Mouse (Mus musculus): ENCODE data around the gene Rnf8.

The Rnf8 gene

GRCm38 (mm10) chr17:29628946-29629345 is 14.4 kb downstream of the Rnf8 start:
- no peak for DNase-seq

DNA sequence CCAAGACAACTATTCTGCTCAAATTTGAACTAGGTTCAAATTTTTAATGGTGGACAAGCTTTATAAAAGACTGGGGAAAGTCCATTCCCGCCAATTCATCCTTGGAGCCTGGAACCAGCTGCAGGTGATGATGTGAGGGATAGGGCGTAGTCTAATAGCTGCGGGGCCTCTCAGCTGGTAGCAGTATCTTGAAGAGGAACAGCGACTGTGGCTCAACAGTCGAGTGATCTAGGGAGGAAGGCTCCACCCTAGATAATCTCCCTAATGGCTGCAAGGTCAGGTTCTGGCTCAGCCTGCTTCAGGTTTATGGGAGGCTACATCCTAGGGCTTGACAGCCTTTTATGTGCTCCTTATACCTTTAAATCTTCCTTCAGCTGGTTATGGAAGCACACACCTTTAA is 15.0 kb downstream of the Rnf8 start:
- DNase-seq, result no peak

GRCm38 (mm10) chr17:29632312-29632711 is 17.7 kb downstream of the Rnf8 start:
- DNase-seq, result no peak

- no peak for DNase-seq
These were observed 20.9 kb downstream of the Rnf8 start for GRCm38 (mm10) chr17:29635492-29635891.

GRCm38 (mm10) chr17:29636118-29636517 is 21.5 kb downstream of the Rnf8 start:
- no peak for DNase-seq

- DNase-seq, result no peak
These were observed 22.8 kb downstream of the Rnf8 start for GRCm38 (mm10) chr17:29637377-29637776.

GRCm38 (mm10) chr17:29637895-29638294 is 23.3 kb downstream of the Rnf8 start:
- no peak for DNase-seq

GRCm38 (mm10) chr17:29640971-29641370 is 26.4 kb downstream of the Rnf8 start:
- no peak for DNase-seq

- no peak for DNase-seq
These were observed 27.6 kb downstream of the Rnf8 start for GRCm38 (mm10) chr17:29642219-29642618.

DNA sequence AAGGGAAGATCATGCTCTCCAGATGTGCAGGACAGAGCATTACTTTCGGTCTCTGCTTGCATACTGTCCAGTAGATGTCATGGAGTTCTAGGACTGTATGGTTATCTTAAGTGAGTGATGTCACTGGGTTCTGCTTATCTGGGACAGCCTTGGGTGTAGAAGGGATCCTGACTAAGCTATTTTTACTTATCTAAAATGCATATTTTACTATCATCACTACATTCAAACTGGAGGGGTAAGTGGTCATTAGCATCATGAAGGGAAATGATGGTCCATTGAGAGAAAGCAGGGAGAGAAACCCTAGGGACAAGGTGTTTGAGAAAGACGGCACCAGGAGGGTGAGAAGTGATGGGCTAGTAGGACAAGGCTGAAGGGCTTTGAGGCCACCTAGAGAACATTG is 43.7 kb downstream of the Rnf8 start:
- no peak for DNase-seq

DNA sequence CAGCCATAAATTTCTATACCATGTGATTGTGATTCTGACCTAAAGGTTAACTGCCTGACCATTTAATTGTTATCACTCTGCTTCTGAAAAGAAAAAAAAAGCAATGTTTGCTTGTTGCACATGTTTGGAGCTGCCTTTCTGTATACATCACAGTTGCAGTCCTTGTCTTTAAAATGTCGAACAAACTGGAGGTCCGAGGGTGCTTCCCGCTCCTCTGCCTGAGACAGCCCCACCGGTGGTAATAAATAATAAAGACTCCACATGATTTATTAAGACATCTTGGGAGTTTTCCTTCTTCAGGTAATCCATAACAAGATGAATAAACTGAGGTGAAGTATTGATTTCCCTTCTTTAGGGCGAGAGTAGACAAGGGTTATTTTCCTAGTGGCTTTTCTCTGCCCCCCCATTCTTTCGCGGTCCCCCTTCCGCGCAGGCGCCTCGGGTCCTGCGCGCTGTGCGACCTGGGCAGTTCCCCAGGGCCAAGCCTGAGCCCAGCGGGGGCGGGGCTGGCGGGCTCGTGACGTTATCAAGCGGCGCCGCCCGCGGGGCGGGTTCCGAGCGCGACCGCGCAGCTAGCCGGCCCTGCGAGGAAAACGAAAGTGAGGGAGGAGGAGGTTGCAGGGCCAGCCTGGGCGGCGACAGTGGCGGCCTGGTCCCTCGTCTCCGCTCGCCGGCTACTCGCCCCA is 45.6 kb downstream of the Rnf8 start, which contains the start of gene Cmtr1:
TSS of gene Cmtr1 (plus strand) at position 520 of the 686 bp plus-strand sequence.
- peak; percentile 94 for DNase-seq

- no peak for DNase-seq
These were observed 46.3 kb downstream of the Rnf8 start for GRCm38 (mm10) chr17:29660762-29661391.

DNA sequence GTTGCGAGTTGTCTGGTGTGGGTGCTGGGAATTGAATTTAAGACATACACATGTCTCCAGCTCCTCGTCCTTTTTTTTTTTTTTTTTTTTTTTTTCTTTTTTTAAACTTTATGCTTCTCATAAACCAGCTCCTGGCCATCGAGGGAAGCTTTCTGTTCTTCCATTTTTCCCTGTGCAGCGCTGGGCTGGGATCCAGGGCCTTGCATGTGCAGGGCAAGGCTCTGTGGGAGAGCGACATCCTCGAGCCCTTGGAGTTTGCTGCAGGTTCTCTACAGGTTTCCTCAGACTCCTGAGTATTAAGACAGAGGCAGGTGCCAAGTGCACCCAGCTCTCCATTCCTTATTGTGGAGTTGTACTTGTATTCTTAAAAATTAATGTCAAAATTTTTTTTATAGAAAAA is 47.6 kb downstream of the Rnf8 start:
- no peak for DNase-seq

- DNase-seq, result no peak
These were observed 53.7 kb downstream of the Rnf8 start for GRCm38 (mm10) chr17:29668051-29668986.

GRCm38 (mm10) chr17:29669030-29669429 is 54.4 kb downstream of the Rnf8 start:
- DNase-seq, result no peak

- DNase-seq, result no peak
These were observed 55.3 kb downstream of the Rnf8 start for GRCm38 (mm10) chr17:29669936-29670335.

- DNase-seq, result no peak
These were observed 56.4 kb downstream of the Rnf8 start for GRCm38 (mm10) chr17:29671021-29671420.

- no peak for DNase-seq
These were observed 58.7 kb downstream of the Rnf8 start for GRCm38 (mm10) chr17:29673325-29673724.

GRCm38 (mm10) chr17:29678526-29678925 is 63.9 kb downstream of the Rnf8 start:
- no peak for DNase-seq

GRCm38 (mm10) chr17:29679038-29679767 is 64.6 kb downstream of the Rnf8 start:
- DNase-seq, result no peak

- DNase-seq, result peak; percentile 26
These were observed 65.6 kb downstream of the Rnf8 start for GRCm38 (mm10) chr17:29680174-29680573.

DNA sequence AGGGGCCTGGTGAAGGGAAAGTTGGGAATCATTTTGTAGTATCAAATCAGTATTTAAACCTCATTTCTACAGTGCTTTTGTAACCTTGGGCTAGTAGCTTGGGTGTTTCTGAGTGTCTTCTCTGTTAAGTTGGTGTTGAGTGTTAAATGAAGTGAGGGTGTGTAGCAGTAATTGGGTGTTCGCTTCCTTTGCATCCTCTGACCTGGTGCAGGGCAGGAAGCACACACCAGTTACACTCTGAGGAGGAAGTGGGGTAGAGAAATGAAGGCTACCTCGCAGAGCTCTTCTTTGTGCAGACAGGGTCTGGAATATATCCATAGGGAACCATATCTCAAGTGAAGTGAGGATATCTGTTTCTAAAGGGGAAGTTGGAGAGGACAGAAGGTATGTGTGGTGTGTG is 66.3 kb downstream of the Rnf8 start:
- DNase-seq, result no peak

GRCm38 (mm10) chr17:29681669-29682068 is 67.1 kb downstream of the Rnf8 start:
- no peak for DNase-seq
